ENCODE assay signal across 14 mouse cellular contexts in the genomic region with DNA sequence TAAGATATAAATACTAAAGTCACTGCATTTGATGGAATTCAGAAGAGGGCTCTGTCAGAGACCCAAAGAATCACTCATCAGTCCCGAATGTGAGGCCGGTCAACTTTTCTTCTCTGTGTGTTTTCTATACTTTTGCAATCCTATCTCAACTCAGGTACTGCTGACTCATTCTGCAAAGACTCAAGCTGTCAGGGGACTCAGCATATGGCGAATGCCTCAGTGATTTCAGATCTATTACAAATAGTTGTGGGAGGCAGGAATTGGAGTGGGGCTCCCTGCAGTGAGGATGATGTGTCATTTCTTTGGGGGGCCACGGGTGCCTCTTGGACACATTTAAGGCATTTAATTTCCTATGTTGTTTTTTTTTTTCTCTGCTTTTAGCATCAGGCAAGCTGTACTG.
DNase-seq lines count a peak whose midpoint lies in the region.
"Had no signal": no experiment of that assay in that cellular context is flagged by ENCODE, and none has a peak within 500 bp of the region (broad histone marks: within the 10 kb centered on the region; RNA-seq: fewer than 3 reads in every experiment).

No protein-coding gene starts in this region.

- peak; percentile 1 to 35 for DNase-seq in frontal cortex, adult 2 months (ENCODE audit: extremely low spot score in 1 of 2, low spot score in 1 of 2)
- DNase-seq in frontal cortex, postnatal 10 days (ENCODE audit: low spot score in 2 of 2) = no peak
- DNase-seq in right cerebral cortex, adult 2 months (ENCODE audit: low spot score in 2 of 2) = peak; percentile 34 to 47
- no peak for DNase-seq in right cerebral cortex, postnatal 10 days (ENCODE audit: low spot score in 2 of 2)
- DNase-seq in cerebellum, adult 9-11 months = peak; percentile 3
- DNase-seq in right cerebral cortex, postnatal 36 days (ENCODE audit: low spot score in 2 of 2) = peak; percentile 8 to 18
- DNase-seq in adipocyte (ENCODE audit: low spot score) = no peak
- DNase-seq in lung, postnatal 14 days = no peak
- DNase-seq: heart, adult 2 months; liver, postnatal 0 days; lung, postnatal 4 days; midbrain, embryonic 14.5 days; spleen, adult 18-20 months; thymus, postnatal 25 days had no signal

Comparison
In these comparisons a context has a peak if more than half of its experiments do, and no peak if none do; other contexts are left out.
1. DNase-seq: peak in frontal cortex, adult 2 months (2 of 2), right cerebral cortex, adult 2 months (2 of 2), cerebellum, adult 9-11 months (single experiment) and right cerebral cortex, postnatal 36 days (2 of 2); none in frontal cortex, postnatal 10 days (0 of 2), right cerebral cortex, postnatal 10 days (0 of 2), adipocyte (single experiment) and lung, postnatal 14 days (single experiment).